Mouse (Mus musculus): ENCODE results near the gene Zfp536. TPM values are rescaled to one million over a fixed set of nuclear protein-coding genes. Genes with fewer than 3 reads are reported as not detected.

The Zfp536 gene
- polyA plus RNA-seq, 1 experiment: 0.49 TPM

DNA sequence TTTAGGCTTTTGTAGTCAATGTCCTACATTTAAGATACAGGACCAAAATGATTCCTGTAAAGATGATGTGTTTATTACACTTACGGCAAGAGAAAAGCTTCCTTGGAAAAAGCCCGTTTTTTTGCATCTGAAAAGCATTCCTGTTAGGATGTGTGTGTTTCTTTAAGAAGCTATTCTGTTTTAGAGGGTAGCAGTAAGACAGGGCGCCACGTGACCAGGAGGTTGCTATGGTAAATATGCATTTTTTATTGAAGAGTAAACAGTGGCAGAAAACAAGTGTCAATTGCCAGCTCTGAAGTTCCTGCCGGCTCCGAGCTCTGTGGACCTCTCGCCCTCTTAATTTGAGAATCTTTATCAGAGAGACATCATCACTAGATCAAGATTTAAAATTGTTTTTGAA, 267.9 kb downstream of the Zfp536 start:
- TF ChIP-seq POLR2A (IDR thresholded peaks at IDR 0.05; ENCODE audit: control insufficient read depth, extremely low read depth, insufficient read depth, low read length, poor library complexity) (no peak), CTCF (IDR thresholded peaks at IDR 0.05; ENCODE audit: borderline replicate concordance, control insufficient read depth, extremely low read depth, insufficient read depth, low read length, poor library complexity) (no peak)
- H3K27ac ChIP-seq (ENCODE audit: control insufficient read depth, insufficient read depth, low read length): no peak overlapping the region
- no peaks in the 10 kb centered on the region for H3K36me3 ChIP-seq (ENCODE audit: control insufficient read depth, insufficient read depth, low read length)
- H3K4me3 ChIP-seq (ENCODE audit: control insufficient read depth, insufficient read depth, low read length): no peak overlapping the region
- no peaks in the 10 kb centered on the region for H3K27me3 ChIP-seq (ENCODE audit: control insufficient read depth, insufficient read depth, low read length)
- 85% methylated on average over 7 of the region's 7 CpGs for WGBS
- DNase-seq: no peak
- no peaks in the 10 kb centered on the region for H3K4me1 ChIP-seq (replicated peaks; ENCODE audit: control insufficient read depth, insufficient read depth, low read length)

- H3K4me3 ChIP-seq (ENCODE audit: control insufficient read depth, insufficient read depth, low read length): no peak overlapping the region
- H3K27ac ChIP-seq (ENCODE audit: control insufficient read depth, insufficient read depth, low read length): no peak overlapping the region
- H3K4me1 ChIP-seq (replicated peaks; ENCODE audit: control insufficient read depth, insufficient read depth, low read length): no peaks in the 10 kb centered on the region
- H3K27me3 ChIP-seq (ENCODE audit: control insufficient read depth, insufficient read depth, low read length): no peaks in the 10 kb centered on the region
- TF ChIP-seq CTCF (IDR thresholded peaks at IDR 0.05; ENCODE audit: borderline replicate concordance, control insufficient read depth, extremely low read depth, insufficient read depth, low read length, poor library complexity) (no peak), POLR2A (IDR thresholded peaks at IDR 0.05; ENCODE audit: control insufficient read depth, extremely low read depth, insufficient read depth, low read length, poor library complexity) (no peak)
- no peak for DNase-seq
- no peaks in the 10 kb centered on the region for H3K36me3 ChIP-seq (ENCODE audit: control insufficient read depth, insufficient read depth, low read length)
- 91% methylated on average over 11 of the region's 11 CpGs for WGBS
Observed at GRCm38 (mm10) chr7:37505096-37505495, 268.3 kb downstream of the Zfp536 start.

- TF ChIP-seq POLR2A (IDR thresholded peaks at IDR 0.05; ENCODE audit: control insufficient read depth, extremely low read depth, insufficient read depth, low read length, poor library complexity): no peak
- no peak for TF ChIP-seq CTCF (IDR thresholded peaks at IDR 0.05; ENCODE audit: borderline replicate concordance, control insufficient read depth, extremely low read depth, insufficient read depth, low read length, poor library complexity)
- no peak overlapping the region for H3K27ac ChIP-seq (ENCODE audit: control insufficient read depth, insufficient read depth, low read length)
- no peaks in the 10 kb centered on the region for H3K27me3 ChIP-seq (ENCODE audit: control insufficient read depth, insufficient read depth, low read length)
- H3K36me3 ChIP-seq (ENCODE audit: control insufficient read depth, insufficient read depth, low read length): no peaks in the 10 kb centered on the region
- no peak for DNase-seq
- H3K4me1 ChIP-seq (replicated peaks; ENCODE audit: control insufficient read depth, insufficient read depth, low read length): no peaks in the 10 kb centered on the region
- H3K4me3 ChIP-seq (ENCODE audit: control insufficient read depth, insufficient read depth, low read length): no peak overlapping the region
- WGBS: 70% methylated on average over 5 of the region's 5 CpGs
Observed at GRCm38 (mm10) chr7:37498881-37499280, 274.6 kb downstream of the Zfp536 start.

DNA sequence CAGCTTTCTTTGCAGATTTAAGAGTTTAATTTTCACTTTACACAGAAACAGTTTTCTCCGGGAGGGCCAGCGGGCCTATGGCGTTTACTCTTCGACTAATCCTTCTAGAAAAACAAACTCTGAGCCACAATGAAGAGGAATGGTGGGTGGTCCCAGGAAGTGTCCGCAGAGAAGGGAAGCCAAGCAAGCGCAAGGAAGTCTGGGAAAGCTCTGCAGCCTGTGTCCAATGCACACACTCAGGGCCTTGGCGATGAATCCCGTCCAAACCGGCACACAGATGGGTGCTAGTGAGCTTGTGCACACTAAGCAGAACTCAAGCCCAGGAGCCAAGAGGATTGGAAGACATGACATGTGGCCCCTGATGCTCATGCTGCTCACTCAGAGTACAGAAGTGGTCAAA, 276.9 kb downstream of the Zfp536 start:
- peaks cover 6% of the 10 kb centered on the region for H3K4me1 ChIP-seq (replicated peaks; ENCODE audit: control insufficient read depth, insufficient read depth, low read length)
- DNase-seq: no peak
- H3K27ac ChIP-seq (ENCODE audit: control insufficient read depth, insufficient read depth, low read length): no peak overlapping the region
- TF ChIP-seq POLR2A (IDR thresholded peaks at IDR 0.05; ENCODE audit: control insufficient read depth, extremely low read depth, insufficient read depth, low read length, poor library complexity) (no peak), CTCF (IDR thresholded peaks at IDR 0.05; ENCODE audit: borderline replicate concordance, control insufficient read depth, extremely low read depth, insufficient read depth, low read length, poor library complexity) (no peak)
- H3K4me3 ChIP-seq (ENCODE audit: control insufficient read depth, insufficient read depth, low read length): no peak overlapping the region
- 96% methylated on average over 9 of the region's 9 CpGs for WGBS
- no peaks in the 10 kb centered on the region for H3K36me3 ChIP-seq (ENCODE audit: control insufficient read depth, insufficient read depth, low read length)
- no peaks in the 10 kb centered on the region for H3K27me3 ChIP-seq (ENCODE audit: control insufficient read depth, insufficient read depth, low read length)

DNA sequence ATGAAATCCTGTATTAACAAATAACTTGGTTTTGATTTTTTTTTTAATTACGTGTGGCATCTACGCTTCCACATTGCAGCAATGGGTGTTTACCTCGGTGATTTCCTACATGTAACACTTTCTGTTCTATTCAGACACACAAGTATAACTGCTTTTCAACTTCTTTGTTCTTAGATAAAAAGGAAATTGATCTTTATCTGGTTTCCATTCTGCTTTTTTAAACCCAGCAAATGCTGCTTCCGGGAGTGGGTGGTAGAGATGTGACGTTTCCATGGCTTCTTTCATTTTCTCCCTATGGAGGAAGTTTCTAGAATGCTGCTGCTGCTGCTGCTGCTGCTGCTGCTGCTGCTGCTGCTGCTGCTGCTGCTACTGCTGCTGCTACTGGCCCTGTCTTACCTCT, 283.1 kb downstream of the Zfp536 start:
- Histone ChIP-seq H3K4me3 (ENCODE audit: control insufficient read depth, insufficient read depth, low read length) (no peak overlapping the region), H3K27me3 (ENCODE audit: control insufficient read depth, insufficient read depth, low read length) (no peaks in the 10 kb centered on the region), H3K4me1 (replicated peaks; ENCODE audit: control insufficient read depth, insufficient read depth, low read length) (peaks cover 24% of the 10 kb centered on the region), H3K27ac (ENCODE audit: control insufficient read depth, insufficient read depth, low read length) (peak overlapping the region; percentile 69; the same call in 1 of the 2 replicates), H3K36me3 (ENCODE audit: control insufficient read depth, insufficient read depth, low read length) (no peaks in the 10 kb centered on the region)
- DNase-seq: peak; percentile 52
- TF ChIP-seq POLR2A (IDR thresholded peaks at IDR 0.05; ENCODE audit: control insufficient read depth, extremely low read depth, insufficient read depth, low read length, poor library complexity): no peak
- TF ChIP-seq CTCF (IDR thresholded peaks at IDR 0.05; ENCODE audit: borderline replicate concordance, control insufficient read depth, extremely low read depth, insufficient read depth, low read length, poor library complexity): no peak
- 5% methylated on average over 5 of the region's 5 CpGs for WGBS

GRCm38 (mm10) chr7:37484946-37485345, 288.5 kb downstream of the Zfp536 start:
- H3K27ac ChIP-seq (ENCODE audit: control insufficient read depth, insufficient read depth, low read length): no peak overlapping the region
- TF ChIP-seq CTCF (IDR thresholded peaks at IDR 0.05; ENCODE audit: borderline replicate concordance, control insufficient read depth, extremely low read depth, insufficient read depth, low read length, poor library complexity): no peak
- no peak for TF ChIP-seq POLR2A (IDR thresholded peaks at IDR 0.05; ENCODE audit: control insufficient read depth, extremely low read depth, insufficient read depth, low read length, poor library complexity)
- no peaks in the 10 kb centered on the region for H3K27me3 ChIP-seq (ENCODE audit: control insufficient read depth, insufficient read depth, low read length)
- H3K4me3 ChIP-seq (ENCODE audit: control insufficient read depth, insufficient read depth, low read length): no peak overlapping the region
- no peak for DNase-seq
- H3K36me3 ChIP-seq (ENCODE audit: control insufficient read depth, insufficient read depth, low read length): no peaks in the 10 kb centered on the region
- 94% methylated on average over 3 of the region's 3 CpGs for WGBS
- peaks cover 7% of the 10 kb centered on the region for H3K4me1 ChIP-seq (replicated peaks; ENCODE audit: control insufficient read depth, insufficient read depth, low read length)

- no peaks in the 10 kb centered on the region for H3K4me1 ChIP-seq (replicated peaks; ENCODE audit: control insufficient read depth, insufficient read depth, low read length)
Observed at GRCm38 (mm10) chr7:37482564-37482963, 290.9 kb downstream of the Zfp536 start.

More at GRCm38 (mm10) chr7:37482564-37482963, 290.9 kb downstream of the Zfp536 start:
- Histone ChIP-seq H3K27ac (ENCODE audit: control insufficient read depth, insufficient read depth, low read length) (no peak overlapping the region), H3K27me3 (ENCODE audit: control insufficient read depth, insufficient read depth, low read length) (no peaks in the 10 kb centered on the region), H3K36me3 (ENCODE audit: control insufficient read depth, insufficient read depth, low read length) (no peaks in the 10 kb centered on the region), H3K4me3 (ENCODE audit: control insufficient read depth, insufficient read depth, low read length) (no peak overlapping the region)
- TF ChIP-seq POLR2A (IDR thresholded peaks at IDR 0.05; ENCODE audit: control insufficient read depth, extremely low read depth, insufficient read depth, low read length, poor library complexity): no peak
- peak; percentile 43 for DNase-seq
- 76% methylated on average over 4 of the region's 4 CpGs for WGBS

All from thymus, adult 2 months (tissue).